Mouse (Mus musculus): ENCODE data around the gene Nupr1l. TPM values are rescaled to one million over a fixed set of nuclear protein-coding genes. Genes with fewer than 3 reads are reported as not detected.
A peak's percentile ranks its signal among the peaks of the same experiment; 100 is the strongest.
"Not testable (repeated sequence)": the region's sequence is repeated elsewhere in the genome, so short reads cannot be mapped to it uniquely, and the experiment has no call there.

The Nupr1l gene
- polyA plus RNA-seq, 1 experiment = 5.1 TPM

DNA sequence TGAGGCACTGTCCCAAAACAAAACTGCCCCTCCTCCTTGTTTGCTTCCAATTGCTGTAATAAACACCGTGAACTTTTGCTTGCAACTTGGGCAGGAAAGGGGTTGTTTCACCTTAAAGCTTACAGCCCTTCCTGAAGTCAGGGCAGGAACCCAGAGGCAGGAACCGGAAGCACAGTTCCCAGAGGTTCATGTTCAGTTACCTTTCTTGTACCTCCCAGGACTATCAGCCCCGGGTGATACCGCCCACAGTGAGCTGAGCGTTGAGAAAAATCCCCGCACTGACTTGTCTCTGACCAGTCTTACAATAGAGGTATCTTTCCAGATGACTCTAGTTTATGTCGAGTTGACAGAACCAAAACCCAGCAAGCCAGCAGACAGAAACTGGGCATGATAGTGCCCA, 1.3 kb downstream of the Nupr1l start:
- H3K4me1 ChIP-seq (ENCODE audit: control insufficient read depth, insufficient read depth, low read length) = no peaks in the 10 kb centered on the region
- no peak overlapping the region for H3K4me3 ChIP-seq (ENCODE audit: insufficient read depth, low read length)
- TF ChIP-seq POLR2A (IDR thresholded peaks at IDR 0.05; ENCODE audit: extremely low read depth, insufficient read depth, low read length) = no peak
- no peak overlapping the region for H3K27ac ChIP-seq (ENCODE audit: insufficient read depth, low read length)

- no peak overlapping the region for H3K4me3 ChIP-seq (ENCODE audit: insufficient read depth, low read length)
- H3K4me1 ChIP-seq (ENCODE audit: control insufficient read depth, insufficient read depth, low read length) = no peaks in the 10 kb centered on the region
- no peak for TF ChIP-seq POLR2A (IDR thresholded peaks at IDR 0.05; ENCODE audit: extremely low read depth, insufficient read depth, low read length)
- peak; percentile 39; the same call in 1 of the 2 replicates for TF ChIP-seq CTCF (IDR thresholded peaks at IDR 0.05; ENCODE audit: extremely low read depth, insufficient read depth, low read length)
- no peak overlapping the region for H3K27ac ChIP-seq (ENCODE audit: insufficient read depth, low read length)
Observed at GRCm38 (mm10) chr5:129914024-129914423, 5.7 kb downstream of the Nupr1l start.

- H3K27ac ChIP-seq (ENCODE audit: insufficient read depth, low read length); H3K4me3 ChIP-seq (ENCODE audit: insufficient read depth, low read length); H3K4me1 ChIP-seq (ENCODE audit: control insufficient read depth, insufficient read depth, low read length): not testable (repeated sequence)
Observed at GRCm38 (mm10) chr5:129915491-129915890, 7.2 kb downstream of the Nupr1l start.

GRCm38 (mm10) chr5:129918065-129918651, 9.8 kb downstream of the Nupr1l start:
- H3K4me3 ChIP-seq (ENCODE audit: insufficient read depth, low read length) = no peak overlapping the region
- H3K27ac ChIP-seq (ENCODE audit: insufficient read depth, low read length) = no peak overlapping the region
- no peaks in the 10 kb centered on the region for H3K4me1 ChIP-seq (ENCODE audit: control insufficient read depth, insufficient read depth, low read length)
- TF ChIP-seq CTCF (IDR thresholded peaks at IDR 0.05; ENCODE audit: extremely low read depth, insufficient read depth, low read length) = no peak
- no peak for TF ChIP-seq POLR2A (IDR thresholded peaks at IDR 0.05; ENCODE audit: extremely low read depth, insufficient read depth, low read length)

DNA sequence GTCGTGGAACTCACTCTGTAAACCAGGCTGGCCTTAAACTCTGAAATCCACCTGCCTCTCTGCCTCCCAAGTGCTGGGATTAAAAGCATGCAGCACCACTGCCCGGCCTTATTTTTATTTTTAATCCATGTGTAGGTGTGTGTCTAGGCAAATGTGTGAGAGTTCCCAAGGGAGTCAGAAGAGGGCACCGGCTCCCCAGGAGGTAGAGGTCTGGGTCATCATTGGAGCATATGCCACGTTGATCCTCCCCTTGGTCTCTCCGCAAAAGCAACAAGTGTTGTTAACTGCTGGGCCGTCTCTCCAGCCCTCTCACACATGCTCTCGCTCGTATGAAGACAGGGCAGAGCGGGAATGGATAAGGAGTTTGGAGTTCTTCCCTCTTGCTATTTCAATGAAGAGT, 10.4 kb downstream of the Nupr1l start:
- TF ChIP-seq POLR2A (IDR thresholded peaks at IDR 0.05; ENCODE audit: extremely low read depth, insufficient read depth, low read length) (no peak), CTCF (IDR thresholded peaks at IDR 0.05; ENCODE audit: extremely low read depth, insufficient read depth, low read length) (no peak)
- Histone ChIP-seq H3K27ac (ENCODE audit: insufficient read depth, low read length) (no peak overlapping the region), H3K4me3 (ENCODE audit: insufficient read depth, low read length) (no peak overlapping the region), H3K4me1 (ENCODE audit: control insufficient read depth, insufficient read depth, low read length) (no peaks in the 10 kb centered on the region)

GRCm38 (mm10) chr5:129919320-129919719, 11.0 kb downstream of the Nupr1l start:
- H3K4me3 ChIP-seq (ENCODE audit: insufficient read depth, low read length) = no peak overlapping the region
- no peaks in the 10 kb centered on the region for H3K4me1 ChIP-seq (ENCODE audit: control insufficient read depth, insufficient read depth, low read length)
- TF ChIP-seq POLR2A (IDR thresholded peaks at IDR 0.05; ENCODE audit: extremely low read depth, insufficient read depth, low read length) = no peak
- TF ChIP-seq CTCF (IDR thresholded peaks at IDR 0.05; ENCODE audit: extremely low read depth, insufficient read depth, low read length) = no peak
- no peak overlapping the region for H3K27ac ChIP-seq (ENCODE audit: insufficient read depth, low read length)

DNA sequence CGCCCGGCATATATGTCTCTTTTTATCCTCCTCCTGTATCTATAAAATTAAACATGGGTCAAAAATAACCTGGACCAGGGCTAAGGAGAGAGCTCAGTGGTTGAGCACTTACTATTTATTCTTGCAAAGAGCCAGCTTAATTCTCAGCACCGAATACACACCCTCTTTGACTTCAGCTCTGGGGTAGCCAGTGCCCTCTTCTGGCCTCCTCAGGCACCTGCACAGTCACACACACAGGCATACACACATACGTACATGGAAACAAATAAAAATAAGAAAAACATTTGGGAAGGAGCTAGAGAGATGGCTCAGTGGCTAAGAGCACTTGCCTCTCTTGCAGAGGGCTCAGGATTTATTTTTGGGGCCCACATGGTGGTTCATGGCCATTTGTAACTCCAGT, 13.6 kb downstream of the Nupr1l start:
- TF ChIP-seq POLR2A (IDR thresholded peaks at IDR 0.05; ENCODE audit: extremely low read depth, insufficient read depth, low read length) (no peak), CTCF (IDR thresholded peaks at IDR 0.05; ENCODE audit: extremely low read depth, insufficient read depth, low read length) (no peak)
- no peaks in the 10 kb centered on the region for H3K4me1 ChIP-seq (ENCODE audit: control insufficient read depth, insufficient read depth, low read length)
- no peak overlapping the region for H3K4me3 ChIP-seq (ENCODE audit: insufficient read depth, low read length)
- H3K27ac ChIP-seq (ENCODE audit: insufficient read depth, low read length) = no peak overlapping the region

- Histone ChIP-seq H3K4me1 (ENCODE audit: control insufficient read depth, insufficient read depth, low read length) (no peaks in the 10 kb centered on the region), H3K4me3 (ENCODE audit: insufficient read depth, low read length) (no peak overlapping the region), H3K27ac (ENCODE audit: insufficient read depth, low read length) (no peak overlapping the region)
- TF ChIP-seq CTCF (IDR thresholded peaks at IDR 0.05; ENCODE audit: extremely low read depth, insufficient read depth, low read length) (no peak), POLR2A (IDR thresholded peaks at IDR 0.05; ENCODE audit: extremely low read depth, insufficient read depth, low read length) (no peak)
Observed at GRCm38 (mm10) chr5:129924820-129925452, 16.6 kb downstream of the Nupr1l start.

DNA sequence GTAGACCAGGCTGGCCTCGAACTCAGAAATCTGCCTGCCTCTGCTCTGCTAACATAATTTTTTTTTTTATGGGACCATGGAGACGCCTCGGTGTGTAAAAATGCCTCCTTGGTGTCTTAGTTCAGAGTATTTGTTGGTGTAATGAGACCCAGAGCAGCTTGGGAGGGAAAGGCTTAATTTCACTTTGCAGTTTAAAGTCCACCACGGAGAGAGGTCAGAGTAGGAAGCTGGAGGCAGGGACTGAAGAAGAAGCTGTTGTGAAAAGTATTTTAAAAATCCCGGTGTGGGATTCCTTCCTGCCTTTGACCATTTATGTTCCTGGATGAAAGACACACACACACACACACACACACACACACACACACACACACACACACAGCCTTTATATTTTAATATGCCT, 17.6 kb downstream of the Nupr1l start:
- no peak for TF ChIP-seq POLR2A (IDR thresholded peaks at IDR 0.05; ENCODE audit: extremely low read depth, insufficient read depth, low read length)
- Histone ChIP-seq H3K4me1 (ENCODE audit: control insufficient read depth, insufficient read depth, low read length) (no peaks in the 10 kb centered on the region), H3K27ac (ENCODE audit: insufficient read depth, low read length) (no peak overlapping the region), H3K4me3 (ENCODE audit: insufficient read depth, low read length) (no peak overlapping the region)

DNA sequence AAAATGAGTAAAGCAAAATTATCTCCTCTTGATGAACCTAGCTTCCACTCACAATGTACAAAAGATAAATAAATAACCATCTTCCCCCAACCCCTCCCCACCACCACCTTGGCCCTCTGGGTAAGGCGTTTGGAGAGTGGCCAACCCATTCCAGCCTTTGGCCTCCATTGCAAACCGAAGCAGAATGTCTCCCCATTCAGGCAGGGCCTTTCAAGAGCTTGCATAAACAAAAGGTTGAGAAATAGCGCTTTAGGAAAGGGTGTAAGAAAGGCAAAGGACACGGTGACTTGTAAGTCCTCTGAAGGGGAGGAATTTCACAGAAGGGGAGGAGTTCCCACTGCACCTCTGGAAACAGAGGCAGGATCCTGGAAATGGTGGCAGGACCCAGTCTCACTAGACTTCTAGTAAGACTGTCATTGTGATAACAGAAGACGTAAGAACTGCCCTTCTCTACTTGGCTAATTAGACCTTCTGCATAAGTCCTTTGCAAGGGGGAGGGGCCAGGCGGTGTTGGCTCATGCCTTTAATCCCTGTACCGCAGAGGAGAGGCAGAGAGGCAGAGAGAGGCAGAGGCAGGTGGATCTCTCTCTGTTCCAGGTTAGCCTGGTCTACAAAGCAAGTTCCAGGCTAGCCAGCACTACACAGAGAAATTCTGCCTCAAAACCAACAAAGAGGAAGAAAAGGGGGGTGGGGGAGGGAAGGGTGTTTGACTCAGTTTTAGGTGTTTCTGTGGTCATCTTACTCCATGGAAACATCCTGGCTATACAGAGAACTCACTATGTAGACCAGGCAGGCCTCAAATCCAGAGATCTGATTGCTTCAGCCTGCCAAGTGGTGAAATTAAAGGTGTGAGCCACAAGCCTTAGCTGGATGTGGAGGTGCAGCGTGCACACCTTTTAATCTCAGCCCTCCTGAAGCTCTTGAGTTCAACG, 21.9 kb downstream of the Nupr1l start:
- Histone ChIP-seq H3K4me1 (ENCODE audit: control insufficient read depth, insufficient read depth, low read length) (no peaks in the 10 kb centered on the region), H3K27ac (ENCODE audit: insufficient read depth, low read length) (no peak overlapping the region)
- TF ChIP-seq CTCF (IDR thresholded peaks at IDR 0.05; ENCODE audit: extremely low read depth, insufficient read depth, low read length) (no peak), POLR2A (IDR thresholded peaks at IDR 0.05; ENCODE audit: extremely low read depth, insufficient read depth, low read length) (no peak)

More for the DNA sequence above, 21.9 kb downstream of the Nupr1l start:
- H3K4me3 ChIP-seq (ENCODE audit: insufficient read depth, low read length) = no peak overlapping the region

Measured in cortical plate, adult 2 months (tissue).